Mouse (Mus musculus): Measurements from ENCODE around the gene Ankrd66.

- TF ChIP-seq CTCF (IDR thresholded peaks at IDR 0.05; ENCODE audit: control insufficient read depth, insufficient read depth, insufficient read length) (no peak), USF1 (IDR thresholded peaks at IDR 0.05; ENCODE audit: low read depth) (no peak), MYOG (IDR thresholded peaks at IDR 0.05; ENCODE audit: control insufficient read depth, extremely low read depth, insufficient read length) (no peak), FOSL1 (IDR thresholded peaks at IDR 0.05; ENCODE audit: insufficient read depth, low read length, poor library complexity, severe bottlenecking) (no peak), MAX (IDR thresholded peaks at IDR 0.05) (no peak), MYOD1 (IDR thresholded peaks at IDR 0.05; ENCODE audit: control insufficient read depth, insufficient read length, low read depth) (no peak), CEBPB (IDR thresholded peaks at IDR 0.05; ENCODE audit: low read depth) (no peak)
Observed at GRCm38 (mm10) chr17:43530507-43530906, 12.9 kb downstream of the Ankrd66 start.

All from C2C12 (cell line).